Mouse (Mus musculus) right cerebral cortex, postnatal 25 days (tissue): Measurements from ENCODE around the gene Vav2.

ENCODE experiments used
- DNase-seq: peaks from one replicate; pipeline ENCODE4 v3.0.0; 2022

Gene Vav2

GRCm38 (mm10) chr2:27361786-27362185, 65.0 kb downstream of the Vav2 start:
- no peak for DNase-seq

- no peak for DNase-seq
Measured at GRCm38 (mm10) chr2:27358461-27358860, 68.4 kb downstream of the Vav2 start.

GRCm38 (mm10) chr2:27355684-27356083, 71.1 kb downstream of the Vav2 start:
- no peak for DNase-seq

GRCm38 (mm10) chr2:27354610-27355211, 72.1 kb downstream of the Vav2 start:
- DNase-seq = no peak

- no peak for DNase-seq
Measured at GRCm38 (mm10) chr2:27352720-27353119, 74.1 kb downstream of the Vav2 start.

GRCm38 (mm10) chr2:27350371-27350770, 76.5 kb downstream of the Vav2 start:
- no peak for DNase-seq

GRCm38 (mm10) chr2:27343984-27344453, 82.8 kb downstream of the Vav2 start:
- peak; percentile 23 for DNase-seq

GRCm38 (mm10) chr2:27340682-27341081, 86.2 kb downstream of the Vav2 start:
- DNase-seq = no peak

GRCm38 (mm10) chr2:27339051-27339450, 87.8 kb downstream of the Vav2 start:
- no peak for DNase-seq

GRCm38 (mm10) chr2:27337261-27337660, 89.6 kb downstream of the Vav2 start:
- no peak for DNase-seq

- DNase-seq = no peak
Measured at GRCm38 (mm10) chr2:27336600-27336999, 90.2 kb downstream of the Vav2 start.

- DNase-seq = no peak
Measured at GRCm38 (mm10) chr2:27334816-27335215, 92.0 kb downstream of the Vav2 start.

- no peak for DNase-seq
Measured at GRCm38 (mm10) chr2:27331560-27331959, 95.3 kb downstream of the Vav2 start.

- no peak for DNase-seq
Measured at GRCm38 (mm10) chr2:27330446-27330845, 96.4 kb downstream of the Vav2 start.

GRCm38 (mm10) chr2:27329386-27330060, 97.3 kb downstream of the Vav2 start:
- no peak for DNase-seq

- no peak for DNase-seq
Measured at GRCm38 (mm10) chr2:27328613-27329041, 98.2 kb downstream of the Vav2 start.

- DNase-seq = no peak
Measured at GRCm38 (mm10) chr2:27327886-27328285, 98.9 kb downstream of the Vav2 start.

- no peak for DNase-seq
Measured at GRCm38 (mm10) chr2:27327076-27327475, 99.8 kb downstream of the Vav2 start.

GRCm38 (mm10) chr2:27326357-27326756, 100.5 kb downstream of the Vav2 start:
- no peak for DNase-seq

GRCm38 (mm10) chr2:27324690-27325089, 102.1 kb downstream of the Vav2 start:
- no peak for DNase-seq

GRCm38 (mm10) chr2:27321431-27321875, 105.4 kb downstream of the Vav2 start:
- DNase-seq = no peak

- no peak for DNase-seq
Measured at GRCm38 (mm10) chr2:27320820-27321219, 106.0 kb downstream of the Vav2 start.

GRCm38 (mm10) chr2:27318606-27319005, 108.2 kb downstream of the Vav2 start:
- no peak for DNase-seq

GRCm38 (mm10) chr2:27318197-27318596, 108.6 kb downstream of the Vav2 start:
- no peak for DNase-seq

GRCm38 (mm10) chr2:27316167-27316566, 110.7 kb downstream of the Vav2 start:
- DNase-seq = no peak
